Mouse (Mus musculus): ENCODE data around the gene Hoxd4. TPM values are rescaled to one million over a fixed set of nuclear protein-coding genes. Genes with fewer than 3 reads are reported as not detected.
A peak's percentile ranks its signal among the peaks of the same experiment; 100 is the strongest.

Hoxd4 gene
- polyA plus RNA-seq, 1 experiment from 2014 or later: not detected

GRCm38 (mm10) chr2:74753175-74753523 lies 41.4 kb downstream of the Hoxd4 start:
- Histone ChIP-seq H3K9me3 (replicated peaks) (no peaks in the 10 kb centered on the region), H3K4me3 (peak overlapping the region; percentile 39), H3K36me3 (no peaks in the 10 kb centered on the region), H3K27ac (replicated peaks) (no peak overlapping the region), H3K27me3 (ENCODE audit: low read depth, poor library complexity, severe bottlenecking) (peaks cover 100% of the 10 kb centered on the region), H3K4me1 (peaks cover 25% of the 10 kb centered on the region)
- peak; percentile 52 for DNase-seq (ENCODE audit: low spot score)
- 1% methylated on average over 25 of the region's 25 CpGs for WGBS

- H3K9me3 ChIP-seq (replicated peaks): no peaks in the 10 kb centered on the region
- peaks cover 100% of the 10 kb centered on the region for H3K27me3 ChIP-seq (ENCODE audit: low read depth, poor library complexity, severe bottlenecking)
- 9% methylated on average over 5 of the region's 5 CpGs for WGBS
- H3K4me1 ChIP-seq: peaks cover 25% of the 10 kb centered on the region
- no peak for DNase-seq (ENCODE audit: low spot score)
- no peak overlapping the region for H3K27ac ChIP-seq (replicated peaks)
- H3K4me3 ChIP-seq: no peak overlapping the region
- H3K36me3 ChIP-seq: no peaks in the 10 kb centered on the region
Observed at GRCm38 (mm10) chr2:74753711-74754110, 42.0 kb downstream of the Hoxd4 start.

- Histone ChIP-seq H3K9me3 (replicated peaks) (no peaks in the 10 kb centered on the region), H3K36me3 (no peaks in the 10 kb centered on the region), H3K4me1 (peaks cover 21% of the 10 kb centered on the region), H3K4me3 (no peak overlapping the region), H3K27me3 (ENCODE audit: low read depth, poor library complexity, severe bottlenecking) (peaks cover 99% of the 10 kb centered on the region), H3K27ac (replicated peaks) (no peak overlapping the region)
- DNase-seq (ENCODE audit: low spot score): no peak
- WGBS: 0% methylated on average over 1 of the region's 1 CpGs
Observed at GRCm38 (mm10) chr2:74760146-74760545, 48.4 kb downstream of the Hoxd4 start.

- DNase-seq (ENCODE audit: low spot score): peak; percentile 26
- no peaks in the 10 kb centered on the region for H3K9me3 ChIP-seq (replicated peaks)
- 6% methylated on average over 13 of the region's 13 CpGs for WGBS
Observed at GRCm38 (mm10) chr2:74761941-74762340, 50.2 kb downstream of the Hoxd4 start.

GRCm38 (mm10) chr2:74762522-74763244 lies 51.0 kb downstream of the Hoxd4 start, which contains the start of gene Hoxd1:
TSS of gene Hoxd1 (plus strand) at chr2:74762980.
- Histone ChIP-seq H3K4me1 (peaks cover 21% of the 10 kb centered on the region), H3K9me3 (replicated peaks) (no peaks in the 10 kb centered on the region), H3K27ac (replicated peaks) (no peak within 1 kb of the TSS), H3K4me3 (peak within 1 kb of the TSS; percentile 55), H3K36me3 (no peaks in the 10 kb centered on the region), H3K27me3 (ENCODE audit: low read depth, poor library complexity, severe bottlenecking) (peaks cover 95% of the 10 kb centered on the region)
- WGBS: under 1% methylated on average over 61 of the region's 61 CpGs
- DNase-seq (ENCODE audit: low spot score): peak; percentile 75

More at GRCm38 (mm10) chr2:74761941-74762340, 50.2 kb downstream of the Hoxd4 start:
- no peaks in the 10 kb centered on the region for H3K36me3 ChIP-seq
- H3K27ac ChIP-seq (replicated peaks): no peak overlapping the region
- H3K4me1 ChIP-seq: peaks cover 21% of the 10 kb centered on the region
- H3K4me3 ChIP-seq: no peak overlapping the region; the same call in 1 of the 2 replicates
- peaks cover 99% of the 10 kb centered on the region for H3K27me3 ChIP-seq (ENCODE audit: low read depth, poor library complexity, severe bottlenecking)

- WGBS: 2% methylated on average over 53 of the region's 53 CpGs
- H3K4me3 ChIP-seq: peak overlapping the region; percentile 55
- H3K36me3 ChIP-seq: no peaks in the 10 kb centered on the region
- DNase-seq (ENCODE audit: low spot score): no peak
- no peaks in the 10 kb centered on the region for H3K9me3 ChIP-seq (replicated peaks)
- H3K27me3 ChIP-seq (ENCODE audit: low read depth, poor library complexity, severe bottlenecking): peaks cover 93% of the 10 kb centered on the region
- H3K4me1 ChIP-seq: peaks cover 21% of the 10 kb centered on the region
- H3K27ac ChIP-seq (replicated peaks): no peak overlapping the region
Observed at GRCm38 (mm10) chr2:74763245-74763735, 51.6 kb downstream of the Hoxd4 start.

GRCm38 (mm10) chr2:74763976-74764375 lies 52.2 kb downstream of the Hoxd4 start:
- no peak overlapping the region for H3K4me3 ChIP-seq
- H3K27ac ChIP-seq (replicated peaks): no peak overlapping the region
- peaks cover 21% of the 10 kb centered on the region for H3K4me1 ChIP-seq
- peak; percentile 20 for DNase-seq (ENCODE audit: low spot score)
- H3K27me3 ChIP-seq (ENCODE audit: low read depth, poor library complexity, severe bottlenecking): peaks cover 93% of the 10 kb centered on the region
- H3K36me3 ChIP-seq: no peaks in the 10 kb centered on the region
- H3K9me3 ChIP-seq (replicated peaks): no peaks in the 10 kb centered on the region
- 52% methylated on average over 10 of the region's 10 CpGs for WGBS

GRCm38 (mm10) chr2:74774359-74774758 lies 62.6 kb downstream of the Hoxd4 start:
- Histone ChIP-seq H3K4me3 (no peak overlapping the region), H3K27ac (replicated peaks) (no peak overlapping the region), H3K27me3 (ENCODE audit: low read depth, poor library complexity, severe bottlenecking) (0 out of 2 replicates have a peak, but pooled peaks cover 4% of the 10 kb centered on the region), H3K9me3 (replicated peaks) (no peaks in the 10 kb centered on the region), H3K36me3 (no peaks in the 10 kb centered on the region), H3K4me1 (no peaks in the 10 kb centered on the region)
- DNase-seq (ENCODE audit: low spot score): no peak
- WGBS: 88% methylated on average over 2 of the region's 2 CpGs

- no peaks in the 10 kb centered on the region; the same call in 1 of the 2 replicates for H3K27me3 ChIP-seq (ENCODE audit: low read depth, poor library complexity, severe bottlenecking)
- H3K36me3 ChIP-seq: no peaks in the 10 kb centered on the region
- WGBS: 73% methylated on average over 13 of the region's 13 CpGs
- no peak overlapping the region for H3K27ac ChIP-seq (replicated peaks)
- no peak overlapping the region for H3K4me3 ChIP-seq
- no peaks in the 10 kb centered on the region for H3K9me3 ChIP-seq (replicated peaks)
- H3K4me1 ChIP-seq: no peaks in the 10 kb centered on the region
- no peak for DNase-seq (ENCODE audit: low spot score)
Observed at GRCm38 (mm10) chr2:74777536-74778275, 66.0 kb downstream of the Hoxd4 start.

MicroRNAs encoded within 50 kb of the gene (microRNA counts, 519-probe panel; counts per million panel counts)
- microRNA mmu-miR-10b: not detected

Small RNAs within 50 kb of the gene (microRNA-seq; reads per million reads assigned to microRNA genes)
- gene Gm44463: not detected
- 147 reads per million, percentile 55 among the genes with 10 or more reads in this experiment for gene Mir10b

Other genes starting within 250 kb of the Hoxd4 start
- gene Lnpk, start 132.5 kb upstream of the Hoxd4 start, polyA plus RNA-seq (2016; fragmentation: Nextera tagmentation; extraction: Ambion mirVana): 40.4 and 47.0 TPM in 2 replicates
- gene Evx2, start 52.4 kb upstream of the Hoxd4 start, polyA plus RNA-seq (2016; fragmentation: Nextera tagmentation; extraction: Ambion mirVana): 0.17 and 0.50 TPM in 2 replicates
- gene Hoxd13, start 43.6 kb upstream of the Hoxd4 start, polyA plus RNA-seq (2016; fragmentation: Nextera tagmentation; extraction: Ambion mirVana): 0.05 TPM in 1 of 2 replicates, not detected in the other
- not detected in 2 replicates for gene Hoxd12, start 36.9 kb upstream of the Hoxd4 start, polyA plus RNA-seq (2016; fragmentation: Nextera tagmentation; extraction: Ambion mirVana)
- not detected in 2 replicates for gene Hoxd11, start 32.4 kb upstream of the Hoxd4 start, polyA plus RNA-seq (2016; fragmentation: Nextera tagmentation; extraction: Ambion mirVana)
- gene Hoxd10, start 20.0 kb upstream of the Hoxd4 start, polyA plus RNA-seq (2016; fragmentation: Nextera tagmentation; extraction: Ambion mirVana): not detected in 2 replicates
- not detected in 2 replicates for gene Hoxd9, start 14.2 kb upstream of the Hoxd4 start, polyA plus RNA-seq (2016; fragmentation: Nextera tagmentation; extraction: Ambion mirVana)
- gene Hoxd8, start 7.3 kb upstream of the Hoxd4 start, polyA plus RNA-seq (2016; fragmentation: Nextera tagmentation; extraction: Ambion mirVana): not detected in 2 replicates
- 0.06 TPM in 1 of 2 replicates, not detected in the other for gene Hoxd3, start within 50 bp of the Hoxd4 start, polyA plus RNA-seq (2016; fragmentation: Nextera tagmentation; extraction: Ambion mirVana)
- not detected in 2 replicates for gene Gm28230, start 14.8 kb downstream of the Hoxd4 start, polyA plus RNA-seq (2016; fragmentation: Nextera tagmentation; extraction: Ambion mirVana)
- gene Hoxd1, start 51.1 kb downstream of the Hoxd4 start, polyA plus RNA-seq (2016; fragmentation: Nextera tagmentation; extraction: Ambion mirVana): not detected in 2 replicates
- 106 and 107 TPM in 2 replicates for gene Mtx2, start 113.9 kb downstream of the Hoxd4 start, polyA plus RNA-seq (2016; fragmentation: Nextera tagmentation; extraction: Ambion mirVana)

Measured in midbrain, embryonic 10.5 days (tissue).